Comparison of ENCODE assay signal across 8 mouse cellular contexts in genomic region chr7:45830427-45831127, GRCm38 (mm10). TPM values are rescaled to one million over a fixed set of nuclear protein-coding genes. Genes with fewer than 3 reads are reported as not detected.
DNase-seq lines count a peak whose midpoint lies in the region; ATAC-seq and TF ChIP-seq lines count a peak whose summit lies in the region.

Grwd1 (minus strand) TSS chr7:45830944.

- 0% methylated on average over 35 of the region's 35 CpGs for WGBS in heart, embryonic 11.5 days (ENCODE audit: insufficient replicate concordance)
- under 1% methylated on average over 35 of the region's 35 CpGs for WGBS in kidney, embryonic 16.5 days
- under 1% methylated on average over 35 of the region's 35 CpGs for WGBS in liver, adult 2 months

- peak; percentile 96 for DNase-seq in brain, adult 2 months (ENCODE audit: low read depth, low spot score)
- peak; percentile 84 for DNase-seq in liver, adult 2 months (ENCODE audit: extremely low read depth, low read depth, low spot score)
- DNase-seq in splenic B cell, adult 2 months (ENCODE audit: low read depth, low spot score), result peak; percentile 94

- peaks cover 11% of the 10 kb centered on the region for H3K4me1 ChIP-seq in heart, embryonic 11.5 days (ENCODE audit: control insufficient read depth, insufficient read depth, low read length)
- peaks cover 31% of the 10 kb centered on the region for H3K4me1 ChIP-seq in kidney, embryonic 16.5 days (ENCODE audit: insufficient read depth, low read length)
- peaks cover 6% of the 10 kb centered on the region; the same call in 1 of the 2 replicates for H3K4me1 ChIP-seq in liver, adult 2 months (ENCODE audit: control insufficient read depth, insufficient read depth, low read length)

- H3K79me2 ChIP-seq in C2C12 (ENCODE audit: control insufficient read depth, insufficient read depth) (peaks cover 48% of the 10 kb centered on the region), myocyte (ENCODE audit: control insufficient read depth, insufficient read depth) (peaks cover 14% of the 10 kb centered on the region)
- H3K79me2 ChIP-seq in liver, adult 2 months (ENCODE audit: control insufficient read depth, insufficient read depth, low read length), result no peaks in the 10 kb centered on the region; the same call in 1 of the 2 replicates

- H3K9ac ChIP-seq in heart, embryonic 11.5 days (ENCODE audit: low read depth, low read length), result peak within 1 kb of the TSS; percentile 84
- H3K9ac ChIP-seq in kidney, embryonic 16.5 days (replicated peaks; ENCODE audit: low read length), result peak within 1 kb of the TSS; percentile 80
- H3K9ac ChIP-seq in liver, adult 2 months (ENCODE audit: low read depth, low read length), result peak within 1 kb of the TSS; percentile 63

- H3K27me3 ChIP-seq in C2C12 (ENCODE audit: control insufficient read depth, insufficient read depth, insufficient read length), result peaks cover 20% of the 10 kb centered on the region
- peaks cover 45% of the 10 kb centered on the region for H3K27me3 ChIP-seq in heart, embryonic 11.5 days (ENCODE audit: control insufficient read depth, insufficient read depth, low read length)
- H3K27me3 ChIP-seq in kidney, embryonic 16.5 days (ENCODE audit: insufficient read depth, low read length), result peaks cover 38% of the 10 kb centered on the region
- H3K27me3 ChIP-seq in liver, adult 2 months (ENCODE audit: control insufficient read depth, insufficient read depth, low read length), result peaks cover 22% of the 10 kb centered on the region
- H3K27me3 ChIP-seq in myocyte (ENCODE audit: control insufficient read depth, insufficient read depth, insufficient read length), result peaks cover 24% of the 10 kb centered on the region
- no peaks in the 10 kb centered on the region for H3K27me3 ChIP-seq in splenic B cell, adult 2 months (ENCODE audit: control insufficient read depth, insufficient read depth, low read length, poor library complexity, severe bottlenecking)

- no peak within 1 kb of the TSS; the same call in 1 of the 2 replicates for H3K27ac ChIP-seq in heart, embryonic 11.5 days (ENCODE audit: low read depth, low read length)
- peak within 1 kb of the TSS; percentile 70 for H3K27ac ChIP-seq in kidney, embryonic 16.5 days (ENCODE audit: low read length)
- 0 out of 2 replicates have a peak within 1 kb of the TSS, but pooled peaks have one; percentile 43 for H3K27ac ChIP-seq in liver, adult 2 months (replicated peaks; ENCODE audit: insufficient read depth, low read depth, low read length)

- no peaks in the 10 kb centered on the region for H3K9me3 ChIP-seq in heart, embryonic 11.5 days (replicated peaks; ENCODE audit: control insufficient read depth, low read length)
- no peaks in the 10 kb centered on the region for H3K9me3 ChIP-seq in kidney, embryonic 16.5 days (ENCODE audit: low read length)

- peak; percentile 78 for ATAC-seq in erythroblast, adult 5-6 weeks (replicated peaks; ENCODE audit: low FRiP score, poor library complexity, severe bottlenecking)
- peak; percentile 60 for ATAC-seq in heart, embryonic 11.5 days (replicated peaks; ENCODE audit: insufficient number of reproducible peaks, low FRiP score, low TSS enrichment)
- peak; percentile 86 for ATAC-seq in kidney, embryonic 16.5 days (ENCODE audit: low FRiP score, low TSS enrichment)

- H3K79me3 ChIP-seq in C2C12 (ENCODE audit: low read depth), result peaks cover 29% of the 10 kb centered on the region

- TF ChIP-seq CTCF in C2C12 (IDR thresholded peaks at IDR 0.05; ENCODE audit: control insufficient read depth, insufficient read depth, insufficient read length), result no peak
- TF ChIP-seq CTCF in liver, adult 2 months (IDR thresholded peaks at IDR 0.05; ENCODE audit: low read depth, low read length), result no peak

- H3ac ChIP-seq in C2C12 (ENCODE audit: control insufficient read depth, insufficient read length, low read depth) (peak within 1 kb of the TSS; percentile 98), myocyte (ENCODE audit: control insufficient read depth, insufficient read length) (peak within 1 kb of the TSS; percentile 36)

- H3K4me3 ChIP-seq in C2C12 (ENCODE audit: insufficient read depth, poor library complexity, severe bottlenecking), result peak within 1 kb of the TSS; percentile 78
- peak within 1 kb of the TSS; percentile 94 for H3K4me3 ChIP-seq in heart, embryonic 11.5 days (ENCODE audit: low read depth, low read length)
- H3K4me3 ChIP-seq in kidney, embryonic 16.5 days (ENCODE audit: low read length), result peak within 1 kb of the TSS; percentile 93
- peak within 1 kb of the TSS; percentile 74 for H3K4me3 ChIP-seq in liver, adult 2 months (ENCODE audit: insufficient read depth, low read depth, low read length)
- H3K4me3 ChIP-seq in myocyte, result peak within 1 kb of the TSS; percentile 92

- TF ChIP-seq POLR2A in liver, adult 2 months (IDR thresholded peaks at IDR 0.05; ENCODE audit: extremely low read depth, insufficient read depth, low read length), result no peak
- peak; percentile 54 for TF ChIP-seq POLR2A in myocyte (IDR thresholded peaks at IDR 0.05; ENCODE audit: insufficient read length, low read depth)

- peaks cover 37% of the 10 kb centered on the region for H3K36me3 ChIP-seq in C2C12 (ENCODE audit: control insufficient read depth, insufficient read depth)
- peaks cover 19% of the 10 kb centered on the region for H3K36me3 ChIP-seq in heart, embryonic 11.5 days (ENCODE audit: control insufficient read depth, insufficient read depth, low read length)
- peaks cover 35% of the 10 kb centered on the region for H3K36me3 ChIP-seq in kidney, embryonic 16.5 days (ENCODE audit: insufficient read depth, low read length)
- no peaks in the 10 kb centered on the region; the same call in 1 of the 2 replicates for H3K36me3 ChIP-seq in liver, adult 2 months (ENCODE audit: control insufficient read depth, insufficient read depth, low read length)
- H3K36me3 ChIP-seq in myocyte (ENCODE audit: control insufficient read depth, insufficient read depth), result peaks cover 9% of the 10 kb centered on the region
- H3K36me3 ChIP-seq in splenic B cell, adult 2 months (ENCODE audit: control insufficient read depth, insufficient read depth, low read length, poor library complexity, severe bottlenecking), result no peaks in the 10 kb centered on the region; the same call in 1 of the 2 replicates

- peak within 1 kb of the TSS; percentile 74 for H3K4me2 ChIP-seq in heart, embryonic 11.5 days
- peak within 1 kb of the TSS; percentile 93 for H3K4me2 ChIP-seq in kidney, embryonic 16.5 days (replicated peaks; ENCODE audit: low read depth, low read length)
- peak within 1 kb of the TSS; percentile 89 for H3K4me2 ChIP-seq in myocyte (ENCODE audit: low read depth)

TF ChIP-seq in C2C12, 6 proteins besides CTCF, POLR2A, EP300 and RAD21:
- peak; percentile 87 for TF ChIP-seq MAX (IDR thresholded peaks at IDR 0.05)
- no peak for TF ChIP-seq MYOD1 (IDR thresholded peaks at IDR 0.05; ENCODE audit: control insufficient read depth, insufficient read length, low read depth)
- TF ChIP-seq USF1 (IDR thresholded peaks at IDR 0.05; ENCODE audit: low read depth), result no peak
- TF ChIP-seq MYOG (IDR thresholded peaks at IDR 0.05; ENCODE audit: control insufficient read depth, extremely low read depth, insufficient read length), result no peak

TF ChIP-seq in myocyte, 11 proteins besides CTCF, POLR2A, EP300 and RAD21:
- TF ChIP-seq TCF3 (IDR thresholded peaks at IDR 0.05; ENCODE audit: insufficient read length, low read depth), result no peak
- peak; percentile 68 for TF ChIP-seq E2F4 (IDR thresholded peaks at IDR 0.05; ENCODE audit: insufficient read depth)
- no peak for TF ChIP-seq MYOG (IDR thresholded peaks at IDR 0.05; ENCODE audit: control insufficient read depth in 1 of 3, insufficient read depth in 1 of 3, insufficient read length in 2 of 3, low read depth in 2 of 3)
- TF ChIP-seq MAX (IDR thresholded peaks at IDR 0.05; ENCODE audit: low read depth), result peak; percentile 80
- TF ChIP-seq POLR2AphosphoS2 (IDR thresholded peaks at IDR 0.05; ENCODE audit: insufficient read length, low read depth), result no peak

RNA-seq across cellular contexts. Expression of gene Grwd1, which starts in this region (rescaled TPM):
- polyA plus RNA-seq in C2C12 (2012; fragmentation: generic; extraction: Trizol), result 110 TPM
- 1.5 and 2.3 TPM in 2 replicates for total RNA-seq in erythroblast, adult 5-6 weeks (2015; ENCODE audit: low replicate concordance)
- total RNA-seq in erythroblast, adult 5-6 weeks (2017; ENCODE audit: low replicate concordance), result 0.43 and 3.1 TPM in 2 replicates
- polyA plus RNA-seq in heart, embryonic 11.5 days (2014; fragmentation: Nextera tagmentation; extraction: Ambion mirVana), result 48.7 and 49.8 TPM in 2 replicates
- 87.4 and 87.9 TPM in 2 replicates for polyA plus RNA-seq in kidney, embryonic 16.5 days (2015; fragmentation: Nextera tagmentation; extraction: Ambion mirVana)
- 5.3 and 6.8 TPM in 2 replicates for total RNA-seq in liver, adult 2 months (2014; rRNA removed)
- polyA plus RNA-seq in liver, adult 2 months (2012; rRNA removed), result 7.5 and 11.0 TPM in 2 replicates
- 36.2 TPM for polyA plus RNA-seq in myocyte (2012; fragmentation: generic; extraction: Trizol)
